Mouse (Mus musculus) brown adipose tissue, adult 24 weeks (tissue): ENCODE results near the gene Lysmd3. TPM values are rescaled to one million over a fixed set of nuclear protein-coding genes. Genes with fewer than 3 reads are reported as not detected.

Experiments
- H3K27ac ChIP-seq: fragments of 200-500 bp; replicated peaks from 2 replicates; pipeline ENCODE4 v1.5.1; 2012; ENCODE audit warnings: low read depth, mild to moderate bottlenecking, low read length
- H3K4me1 ChIP-seq: fragments of 200-500 bp; 2 replicates; pipeline ENCODE4 v1.6.1; 2012; ENCODE audit warnings: low read length, mixed read lengths; ENCODE audit not compliant: control insufficient read depth, insufficient read depth, insufficient read length
- H3K4me3 ChIP-seq: fragments of 200-500 bp; 2 replicates; pipeline ENCODE4 v1.5.1; 2012; ENCODE audit warnings: low read depth, mild to moderate bottlenecking, low read length, moderate library complexity; ENCODE audit not compliant: insufficient read depth
- polyA plus RNA-seq: library from polyadenylated mRNA; stranded (reverse); fragments of >200 nt; gene quantifications from 2 replicates; pipeline ENCODE4 v1.2.4, GENCODE M21; 2012; ENCODE audit not compliant: missing spikeins, insufficient read depth, insufficient read length

The Lysmd3 gene
- polyA plus RNA-seq, 1 experiment, result 13.9 TPM

- no peak overlapping the region for H3K27ac ChIP-seq
These were observed 1.2 kb upstream of the Lysmd3 start for GRCm38 (mm10) chr13:81656091-81656850.

GRCm38 (mm10) chr13:81657008-81657350 lies 484 bp upstream of the Lysmd3 start:
- Histone ChIP-seq H3K27ac (peak overlapping the region; percentile 15), H3K4me3 (peak overlapping the region; percentile 65), H3K4me1 (no peaks in the 10 kb centered on the region)

More at GRCm38 (mm10) chr13:81656091-81656850, 1.2 kb upstream of the Lysmd3 start:
- H3K4me1 ChIP-seq, result no peaks in the 10 kb centered on the region
- no peak overlapping the region for H3K4me3 ChIP-seq

GRCm38 (mm10) chr13:81658053-81658752 lies 740 bp downstream of the Lysmd3 start:
- Histone ChIP-seq H3K27ac (peak overlapping the region; percentile 74), H3K4me3 (peak overlapping the region; percentile 69), H3K4me1 (no peaks in the 10 kb centered on the region)

- Histone ChIP-seq H3K27ac (no peak overlapping the region), H3K4me1 (no peaks in the 10 kb centered on the region), H3K4me3 (no peak overlapping the region)
These were observed 6.3 kb downstream of the Lysmd3 start for GRCm38 (mm10) chr13:81663566-81664330.

- no peaks in the 10 kb centered on the region for H3K4me1 ChIP-seq
- no peak overlapping the region for H3K27ac ChIP-seq
- H3K4me3 ChIP-seq, result no peak overlapping the region
These were observed 6.9 kb downstream of the Lysmd3 start for GRCm38 (mm10) chr13:81664331-81664698.

GRCm38 (mm10) chr13:81667713-81668112 lies 10.2 kb downstream of the Lysmd3 start:
- no peak overlapping the region for H3K4me3 ChIP-seq
- H3K27ac ChIP-seq, result no peak overlapping the region
- H3K4me1 ChIP-seq, result no peaks in the 10 kb centered on the region

- Histone ChIP-seq H3K4me1 (no peaks in the 10 kb centered on the region), H3K27ac (no peak overlapping the region), H3K4me3 (no peak overlapping the region)
These were observed 17.9 kb downstream of the Lysmd3 start for GRCm38 (mm10) chr13:81675333-81675732.

GRCm38 (mm10) chr13:81683107-81683506 lies 25.6 kb downstream of the Lysmd3 start:
- no peak overlapping the region for H3K4me3 ChIP-seq
- no peak overlapping the region for H3K27ac ChIP-seq
- H3K4me1 ChIP-seq, result no peaks in the 10 kb centered on the region

- no peak overlapping the region for H3K27ac ChIP-seq
These were observed 26.8 kb downstream of the Lysmd3 start for GRCm38 (mm10) chr13:81684258-81684657.

GRCm38 (mm10) chr13:81684884-81685283 lies 27.4 kb downstream of the Lysmd3 start:
- no peaks in the 10 kb centered on the region for H3K4me1 ChIP-seq
- no peak overlapping the region for H3K27ac ChIP-seq
- no peak overlapping the region for H3K4me3 ChIP-seq

More at GRCm38 (mm10) chr13:81684258-81684657, 26.8 kb downstream of the Lysmd3 start:
- Histone ChIP-seq H3K4me1 (no peaks in the 10 kb centered on the region), H3K4me3 (no peak overlapping the region)

GRCm38 (mm10) chr13:81689587-81689986 lies 32.1 kb downstream of the Lysmd3 start:
- H3K4me1 ChIP-seq, result no peaks in the 10 kb centered on the region
- no peak overlapping the region for H3K27ac ChIP-seq
- no peak overlapping the region for H3K4me3 ChIP-seq

GRCm38 (mm10) chr13:81690477-81690876 lies 33.0 kb downstream of the Lysmd3 start:
- no peak overlapping the region for H3K4me3 ChIP-seq
- no peak overlapping the region for H3K27ac ChIP-seq
- H3K4me1 ChIP-seq, result no peaks in the 10 kb centered on the region

- H3K4me1 ChIP-seq, result no peaks in the 10 kb centered on the region
- H3K4me3 ChIP-seq, result no peak overlapping the region
- H3K27ac ChIP-seq, result no peak overlapping the region
These were observed 34.1 kb downstream of the Lysmd3 start for GRCm38 (mm10) chr13:81691606-81692005.

- no peak overlapping the region for H3K27ac ChIP-seq
- H3K4me3 ChIP-seq, result no peak overlapping the region
- H3K4me1 ChIP-seq, result no peaks in the 10 kb centered on the region
These were observed 37.0 kb downstream of the Lysmd3 start for GRCm38 (mm10) chr13:81694446-81694845.

GRCm38 (mm10) chr13:81703148-81703547 lies 45.7 kb downstream of the Lysmd3 start:
- no peaks in the 10 kb centered on the region for H3K4me1 ChIP-seq
- H3K27ac ChIP-seq, result no peak overlapping the region
- H3K4me3 ChIP-seq, result no peak overlapping the region
